Mouse (Mus musculus) cerebellum, postnatal 4 days (tissue): ENCODE measurements around the gene Kif5a.

Experiments
- DNase-seq, 2 experiments: peaks; one replicate each; pipeline ENCODE4 v3.0.0; 2022; ENCODE audit warnings: low spot score in 2 of 2, mixed read lengths in 1 of 2

Kif5a gene

DNA sequence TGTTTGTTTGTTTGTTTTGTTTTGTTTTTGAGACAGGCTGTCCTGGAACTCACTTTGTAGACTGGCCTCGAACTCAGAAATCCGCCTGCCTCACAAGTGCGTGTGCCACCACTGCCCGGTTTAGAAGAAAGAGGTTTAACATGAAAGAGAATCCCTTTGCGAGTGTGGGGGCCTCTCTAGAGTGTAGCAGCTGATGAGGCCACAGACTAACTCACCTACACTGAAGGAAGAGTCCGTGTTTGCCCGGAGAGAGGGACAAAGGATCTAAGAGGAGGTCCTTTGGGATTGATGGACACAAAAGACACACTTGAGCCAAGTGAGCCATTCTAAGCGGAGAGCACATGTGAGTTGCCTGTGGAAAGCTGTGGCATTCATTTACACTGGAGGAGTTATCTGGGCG lies 85.9 kb downstream of the Kif5a start:
- no peak for DNase-seq

DNA sequence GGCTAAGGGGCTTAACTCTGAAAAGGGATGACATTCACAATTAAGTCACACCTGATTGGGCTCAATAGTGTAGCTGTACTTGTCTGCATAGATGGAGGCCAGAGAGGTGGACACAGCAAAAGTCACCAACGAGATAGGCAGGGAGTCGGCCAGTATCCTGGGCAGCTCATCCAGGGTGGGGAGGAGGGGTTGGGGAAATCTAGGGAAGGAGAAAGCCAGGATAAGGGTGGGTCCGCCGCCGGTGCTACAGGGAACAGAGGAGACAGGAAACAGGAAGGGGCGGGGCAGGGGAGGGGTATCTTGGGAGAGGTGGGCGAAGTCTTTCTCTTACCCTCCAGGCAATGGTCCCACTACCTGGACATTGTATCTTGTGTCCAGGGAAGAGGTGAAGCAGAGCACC lies 86.4 kb downstream of the Kif5a start:
- no peak for DNase-seq

DNA sequence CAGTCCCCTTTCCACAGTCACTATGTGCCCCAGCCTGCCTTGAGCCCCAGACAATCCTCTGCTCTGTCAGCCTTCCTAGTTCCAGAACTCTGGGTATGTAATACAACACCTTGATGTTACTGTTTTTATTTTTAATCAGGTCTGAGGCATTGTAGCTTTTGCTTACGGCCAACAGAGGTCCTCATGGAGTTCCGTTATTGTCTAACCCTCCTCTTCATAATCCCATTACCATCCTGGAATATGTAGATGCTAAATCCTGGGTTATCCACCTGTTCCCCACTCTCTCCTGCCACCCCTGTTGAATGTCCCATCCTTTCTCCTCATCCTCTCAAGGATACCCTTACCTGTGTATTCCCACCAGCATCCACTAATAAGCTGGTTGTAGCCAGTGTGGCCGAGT lies 86.9 kb downstream of the Kif5a start:
- no peak for DNase-seq
